Mouse (Mus musculus) right cerebral cortex, postnatal 36 days (tissue): ENCODE data around the gene Nsl1.
A peak's percentile ranks its signal among the peaks of the same experiment; 100 is the strongest.
"Not testable (repeated sequence)": the region's sequence is repeated elsewhere in the genome, so short reads cannot be mapped to it uniquely, and the experiment has no call there.

Experiments
- DNase-seq, 2 experiments: peaks; one replicate each; pipeline ENCODE4 v3.0.0; 2022; ENCODE audit warnings: low spot score in 2 of 2, mixed read lengths in 1 of 2

The Nsl1 gene

DNA sequence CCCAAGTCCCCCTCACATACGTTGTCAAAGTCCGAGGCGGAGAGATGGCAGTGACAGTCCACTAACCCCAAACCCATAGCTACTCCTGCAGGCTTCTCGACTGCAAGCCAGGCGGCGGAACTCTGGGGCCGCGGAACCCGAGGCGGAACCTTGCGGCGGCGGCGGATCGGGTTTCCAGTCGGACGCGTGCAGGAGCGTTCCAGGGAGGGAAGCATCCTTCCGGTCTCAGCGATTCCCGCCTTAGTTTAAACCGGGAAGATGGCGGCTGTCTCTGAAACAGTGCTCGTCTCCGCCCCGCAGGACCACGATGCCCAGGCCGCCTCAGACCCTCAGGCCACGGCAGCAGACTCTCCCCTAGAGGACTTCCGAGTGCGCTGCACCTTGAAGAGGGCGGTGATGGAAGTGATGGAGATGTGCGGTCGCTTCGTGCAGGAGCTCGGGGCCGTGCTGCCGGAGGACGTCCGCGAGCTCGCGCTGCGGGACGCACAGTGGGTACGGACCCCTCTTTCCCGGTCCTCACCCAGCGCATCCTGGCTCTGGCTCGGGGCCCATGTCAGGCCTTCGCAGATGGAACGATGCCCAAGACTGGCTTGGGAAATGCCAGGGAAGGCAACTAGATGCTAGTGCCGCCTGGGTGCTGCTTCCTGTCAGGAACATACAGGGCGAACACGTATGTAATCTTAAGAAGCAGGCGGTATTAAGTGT, at the start of gene Nsl1, which contains the start of gene Tatdn3:
TSS of gene Nsl1 (plus strand) at position 232 of the 705 bp plus-strand sequence.
TSS of gene Tatdn3 (minus strand) at position 152 of the 705 bp plus-strand sequence.
- DNase-seq = peak; percentile 72 to 79

DNA sequence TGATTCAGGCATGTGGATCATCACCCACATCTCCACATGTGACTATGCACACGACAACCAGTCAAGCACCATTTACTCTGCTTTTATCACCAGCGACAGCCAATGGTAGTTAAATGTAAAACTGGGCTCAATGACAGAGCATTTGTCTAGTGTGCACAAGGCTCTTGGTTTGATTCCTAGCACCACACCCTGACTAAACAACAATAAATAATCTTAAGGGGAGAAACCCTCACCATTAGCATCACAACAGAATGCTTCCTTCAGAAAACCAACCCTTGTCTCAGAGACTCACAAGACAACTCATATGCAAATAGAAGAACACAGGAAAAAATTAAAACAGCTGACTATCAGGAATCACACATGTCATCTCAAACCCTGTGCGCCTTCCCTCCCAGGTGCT, 48.5 kb upstream of the Nsl1 start:
- DNase-seq = no peak

DNA sequence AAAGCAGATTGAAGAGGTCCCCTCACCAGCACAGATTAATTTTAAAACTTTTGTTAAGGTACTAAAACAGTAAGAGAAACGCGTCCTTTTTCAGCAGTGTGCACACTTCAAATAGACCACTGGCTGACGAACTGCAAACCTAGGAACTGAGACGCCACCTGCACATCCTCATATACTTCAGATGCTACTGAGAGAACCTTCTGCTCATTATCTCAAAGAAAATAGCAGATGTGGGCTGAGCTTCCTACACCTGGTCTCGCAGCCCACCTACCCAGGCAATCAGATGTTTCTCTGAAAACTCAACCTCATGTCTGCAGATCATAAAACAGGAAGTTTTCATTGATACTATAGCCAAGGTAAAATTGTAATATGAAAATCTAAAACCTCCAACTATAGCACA, 43.0 kb upstream of the Nsl1 start:
- no peak for DNase-seq

DNA sequence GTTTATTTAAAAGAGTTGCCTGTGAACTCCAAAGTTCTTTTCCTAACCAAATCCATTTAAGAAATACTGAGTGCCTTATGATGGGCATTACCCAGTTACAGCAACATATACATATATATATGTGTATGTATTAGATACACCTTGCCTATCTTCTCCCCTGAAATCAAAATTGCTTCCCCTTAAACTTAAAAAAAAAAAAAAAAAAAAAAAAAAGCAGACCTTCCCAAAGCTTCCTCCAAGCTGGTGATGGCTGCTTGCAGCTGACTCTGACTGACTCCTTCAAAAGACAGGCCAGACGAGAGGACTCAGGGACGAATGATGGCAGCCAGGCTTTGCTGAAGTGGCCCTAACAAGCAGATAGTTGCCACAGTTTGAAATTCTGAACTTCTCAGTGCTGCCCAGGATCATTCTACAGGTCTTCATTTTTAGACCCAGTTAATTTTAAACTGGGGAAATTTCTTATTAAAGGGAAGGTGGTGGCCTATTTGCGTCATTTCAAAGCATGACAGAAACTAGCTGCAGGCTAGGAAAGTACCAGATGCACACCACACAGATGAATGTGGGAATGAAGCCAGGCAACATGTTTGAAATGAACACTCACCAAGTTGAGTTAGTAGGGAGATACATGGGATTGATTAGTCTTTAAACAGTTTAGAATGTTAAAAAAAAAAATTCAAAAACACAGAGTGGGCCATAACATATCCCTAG, 42.4 kb upstream of the Nsl1 start:
- DNase-seq = no peak

DNA sequence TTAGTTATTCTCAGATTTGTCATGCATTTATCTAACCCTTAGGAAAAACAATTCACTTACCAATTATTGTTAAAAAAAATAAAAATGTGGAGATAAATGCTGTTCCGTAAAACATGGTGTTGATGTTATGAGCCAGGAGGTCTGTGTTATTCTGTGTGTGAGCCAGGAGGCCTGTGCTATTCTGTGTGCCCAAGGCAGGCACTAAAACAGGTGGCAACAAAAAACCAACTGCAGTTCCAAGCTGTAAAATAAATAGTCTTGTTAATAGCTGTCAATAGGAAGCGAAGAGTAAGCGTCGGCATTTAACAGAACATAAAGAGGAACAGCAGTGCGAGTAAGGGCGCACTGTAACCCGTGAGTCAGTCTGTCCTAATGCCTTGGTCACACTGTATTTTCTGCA, 41.8 kb upstream of the Nsl1 start:
- DNase-seq = no peak

DNA sequence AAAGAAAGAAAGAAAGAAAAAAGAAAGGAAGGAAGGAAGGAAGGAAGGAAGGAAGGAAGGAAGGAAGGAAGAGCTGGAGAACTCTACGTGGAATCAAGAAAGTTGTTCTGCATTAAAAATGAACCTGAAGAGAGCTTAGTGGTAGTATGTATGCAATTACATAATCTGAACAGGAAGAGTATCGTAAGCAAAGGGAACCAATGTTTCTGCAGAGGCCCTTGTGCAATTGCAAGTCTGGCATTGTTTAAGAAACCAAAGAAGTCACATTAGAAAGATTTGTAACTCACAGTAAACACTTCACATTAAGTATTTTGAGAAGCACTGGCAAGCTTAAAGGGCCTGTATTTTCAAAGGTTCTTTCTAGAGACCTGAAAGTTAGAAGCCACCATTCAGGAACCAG, 39.7 kb upstream of the Nsl1 start:
- DNase-seq = no peak

DNA sequence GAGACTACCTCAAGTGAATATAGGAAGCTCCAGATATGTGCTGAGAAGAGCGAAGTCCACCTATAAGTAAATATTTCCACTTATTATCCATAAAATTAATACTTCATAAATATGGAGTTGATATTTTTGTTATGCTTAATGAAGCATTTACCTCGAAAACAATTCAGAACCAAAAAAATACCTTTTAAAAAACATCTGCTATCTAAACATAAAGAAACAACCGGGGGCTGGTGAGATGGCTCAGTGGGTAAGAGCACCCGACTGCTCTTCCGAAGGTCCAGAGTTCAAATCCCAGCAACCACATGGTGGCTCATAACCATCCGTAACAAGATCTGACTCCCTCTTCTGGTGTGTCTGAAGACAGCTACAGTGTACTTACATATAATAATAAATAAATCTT, 39.0 kb upstream of the Nsl1 start:
- DNase-seq = not testable (repeated sequence)

DNA sequence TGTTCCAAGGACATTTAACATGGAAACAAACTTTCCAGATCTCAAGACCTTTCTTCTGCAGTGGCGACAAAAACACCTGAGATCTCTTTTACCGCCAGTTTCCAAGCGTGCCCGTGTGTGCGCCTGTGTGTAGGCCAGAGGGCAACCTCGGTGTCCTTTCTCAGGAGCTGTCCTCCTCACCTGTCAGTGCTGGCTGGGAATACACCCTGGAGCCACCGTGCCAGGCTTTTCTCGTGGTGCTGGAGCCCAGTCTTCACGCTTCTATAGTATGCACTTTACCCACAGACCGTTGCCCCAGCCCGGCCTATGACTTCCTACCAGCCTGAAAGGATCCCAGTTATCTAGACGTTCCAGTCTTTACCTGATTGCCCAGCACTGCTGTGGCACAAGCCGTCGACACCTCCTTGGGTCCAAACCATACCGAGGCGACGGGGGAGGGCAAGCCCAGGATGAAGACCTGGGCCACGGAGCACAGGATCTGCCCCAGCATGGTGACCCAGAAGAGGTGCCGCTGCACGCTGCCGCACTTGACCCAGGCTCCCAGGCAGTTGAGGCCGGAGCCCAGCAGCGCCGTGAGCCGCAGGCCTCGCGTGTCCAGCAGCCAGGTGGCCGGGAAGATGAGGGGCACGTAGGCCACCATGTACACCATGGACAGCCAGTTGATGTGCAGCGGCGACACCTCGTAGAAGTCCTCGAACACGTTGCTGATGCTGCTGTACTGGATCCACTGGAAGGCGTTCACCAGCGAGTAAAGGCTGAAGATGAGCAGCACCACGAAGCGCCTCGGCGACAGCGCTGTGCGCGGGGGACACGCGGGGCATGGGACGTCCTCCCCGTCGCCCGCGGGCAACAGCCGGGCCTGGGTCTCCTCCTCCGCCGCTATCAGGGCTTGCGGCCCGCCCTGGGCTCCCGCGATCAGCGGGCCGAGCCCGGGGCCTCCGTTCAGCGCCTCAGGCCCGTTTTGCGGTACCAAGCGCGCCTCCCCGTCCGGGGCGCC, 37.5 kb upstream of the Nsl1 start:
- peak; percentile 20 to 25 for DNase-seq

DNA sequence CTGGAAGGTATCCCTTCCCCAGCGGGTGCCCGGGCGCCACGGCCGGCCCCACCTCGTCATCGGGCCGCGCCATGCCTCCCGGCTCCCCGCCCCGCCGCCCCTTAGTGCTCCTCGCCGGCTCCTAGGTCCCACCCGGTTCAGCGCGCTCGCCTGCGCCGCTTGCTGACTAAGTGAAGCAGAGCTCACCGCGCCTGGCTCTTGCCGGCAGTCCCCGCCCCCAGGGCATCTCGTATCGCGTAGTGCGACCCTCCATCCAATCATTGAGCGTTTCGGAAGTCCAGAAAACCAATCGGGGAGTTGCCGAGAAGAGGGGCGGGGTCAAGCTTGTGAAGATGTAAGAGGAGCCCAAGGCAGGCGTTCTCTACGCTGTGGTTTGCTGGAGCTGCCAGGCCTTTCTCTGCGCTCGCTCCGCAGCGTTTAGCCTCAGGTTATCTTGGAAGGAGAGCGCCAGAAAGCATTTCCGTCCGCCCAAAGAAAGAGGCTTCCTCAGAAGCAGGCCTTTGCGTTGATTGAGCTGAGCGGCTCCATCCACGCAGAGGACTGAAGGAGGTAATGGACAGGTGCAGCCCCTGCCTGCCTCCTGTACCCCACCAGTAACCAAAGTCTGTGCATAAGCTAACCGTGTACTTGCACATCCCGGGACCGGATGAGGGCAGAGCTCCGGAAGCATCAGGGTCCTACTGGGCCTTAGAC, 36.6 kb upstream of the Nsl1 start, which contains the start of gene Flvcr1:
TSS of gene Flvcr1 (minus strand) at position 138 of the 693 bp plus-strand sequence.
- peak; percentile 98 to 99 for DNase-seq

DNA sequence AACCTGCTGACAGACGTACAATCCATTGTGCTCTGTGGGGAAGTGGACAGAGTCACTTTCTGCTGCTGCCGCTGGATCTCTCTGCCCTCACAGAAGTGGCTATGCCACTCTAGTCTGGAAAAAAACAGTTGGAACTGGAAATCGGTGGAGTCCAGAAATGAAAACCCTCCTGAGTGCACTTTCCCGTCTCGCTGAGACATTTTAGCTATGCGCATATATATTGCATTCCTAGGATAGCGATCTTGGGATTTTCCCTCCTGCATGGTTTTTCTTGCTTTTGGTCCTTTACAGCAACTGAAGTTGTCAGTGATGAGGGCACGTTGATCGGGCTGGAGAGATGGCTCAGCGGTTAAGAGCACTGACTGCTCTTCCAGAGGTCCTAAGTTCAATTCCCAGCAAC, 32.6 kb upstream of the Nsl1 start:
- no peak for DNase-seq

DNA sequence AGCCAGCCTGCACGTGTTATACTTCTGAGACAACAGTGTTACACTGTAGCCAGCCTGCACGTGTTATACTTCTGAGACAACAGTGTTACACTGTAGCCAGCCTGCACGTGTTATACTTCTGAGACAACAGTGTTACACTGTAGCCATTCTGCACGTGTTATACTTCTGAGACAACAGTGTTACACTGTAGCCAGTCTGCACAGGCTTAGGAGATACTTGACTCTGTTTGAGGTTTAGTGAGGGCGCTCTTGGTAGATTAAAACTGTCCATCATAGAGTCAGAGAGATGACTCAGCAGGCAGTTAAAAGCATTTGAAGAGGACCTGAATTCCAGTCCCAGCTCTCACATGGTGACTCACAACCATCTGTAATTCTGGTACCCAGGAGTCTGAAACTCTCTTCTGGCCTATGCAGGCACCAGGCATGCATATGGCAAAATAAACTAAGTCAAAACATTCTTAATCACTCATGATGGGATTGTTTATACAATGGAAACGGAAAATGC, 31.8 kb upstream of the Nsl1 start:
- DNase-seq = not testable (repeated sequence)

DNA sequence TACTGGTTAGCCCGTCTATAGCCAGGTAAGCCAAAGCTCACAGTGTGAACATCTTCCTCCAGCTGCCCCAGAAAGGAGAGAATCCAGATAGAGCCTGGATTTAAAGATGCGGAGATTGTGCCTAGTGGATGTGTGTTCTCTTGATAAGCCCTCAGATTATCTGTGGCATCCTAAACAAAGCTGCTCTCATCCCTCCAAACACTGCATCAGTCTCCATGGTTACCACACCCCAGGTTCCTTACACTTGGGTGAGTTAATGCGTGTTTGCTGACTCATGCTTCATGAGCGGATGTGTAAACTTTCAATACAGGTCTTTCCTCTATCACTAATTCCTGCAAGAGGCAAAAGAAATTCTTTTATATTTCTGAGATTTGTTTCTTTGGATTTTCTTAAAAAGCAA, 27.2 kb upstream of the Nsl1 start:
- DNase-seq = no peak

DNA sequence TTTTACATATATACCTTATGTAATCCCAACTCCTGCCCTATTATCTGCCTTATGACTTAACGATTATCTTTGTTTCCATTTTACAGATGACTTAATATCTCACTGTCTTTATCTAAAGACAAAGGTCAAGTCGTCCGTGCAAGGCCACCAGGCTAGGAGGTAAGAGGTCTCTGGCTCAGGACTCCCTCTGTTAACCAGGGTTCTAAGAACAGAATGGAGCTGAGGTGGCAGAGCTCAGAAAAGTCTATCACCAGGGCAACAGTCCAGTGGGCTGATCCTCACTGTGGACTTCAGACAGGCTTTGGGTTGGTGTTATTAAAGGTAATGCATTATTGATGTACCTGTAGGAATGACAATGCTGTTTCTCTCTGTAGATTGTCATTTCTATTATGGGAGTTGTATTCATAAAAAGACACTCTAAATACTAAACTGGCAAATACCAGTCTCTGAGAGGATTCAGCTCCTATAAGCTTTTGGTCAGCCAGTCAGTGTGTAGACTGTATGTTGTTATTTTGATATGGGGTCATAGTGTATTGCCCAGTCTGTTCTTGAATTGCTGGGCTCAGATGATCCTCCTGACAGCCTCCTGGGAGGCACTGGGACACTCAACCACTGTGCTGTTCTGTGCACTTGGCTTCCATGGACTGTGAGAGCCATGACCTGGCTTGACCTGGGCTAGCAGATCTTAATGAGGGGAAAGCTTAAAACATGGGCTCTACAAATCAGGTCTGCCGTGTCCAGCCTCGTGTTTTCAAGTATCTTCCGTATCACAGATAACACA, 26.1 kb upstream of the Nsl1 start, which contains the start of gene Spata45:
TSS of gene Spata45 (plus strand) at position 86 of the 781 bp plus-strand sequence.
- DNase-seq = no peak

DNA sequence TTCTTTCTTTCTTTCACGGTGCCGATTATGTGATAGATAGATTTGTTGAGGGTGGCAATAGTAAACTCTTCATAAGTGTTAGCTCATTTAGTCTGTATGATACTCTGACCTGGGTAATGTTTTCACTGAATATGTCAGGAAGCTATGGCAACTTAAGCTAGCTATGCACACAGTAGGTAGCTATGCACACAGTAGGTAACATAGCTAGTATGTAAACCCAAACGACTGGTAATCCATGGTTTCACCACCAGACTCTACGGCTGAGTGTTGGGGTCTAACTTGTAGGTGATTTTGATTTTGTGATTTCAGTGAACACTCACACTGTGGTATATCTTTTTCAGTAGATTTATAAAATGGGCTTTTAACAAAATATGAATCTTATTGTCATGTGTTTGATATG, 24.8 kb upstream of the Nsl1 start:
- DNase-seq = no peak

DNA sequence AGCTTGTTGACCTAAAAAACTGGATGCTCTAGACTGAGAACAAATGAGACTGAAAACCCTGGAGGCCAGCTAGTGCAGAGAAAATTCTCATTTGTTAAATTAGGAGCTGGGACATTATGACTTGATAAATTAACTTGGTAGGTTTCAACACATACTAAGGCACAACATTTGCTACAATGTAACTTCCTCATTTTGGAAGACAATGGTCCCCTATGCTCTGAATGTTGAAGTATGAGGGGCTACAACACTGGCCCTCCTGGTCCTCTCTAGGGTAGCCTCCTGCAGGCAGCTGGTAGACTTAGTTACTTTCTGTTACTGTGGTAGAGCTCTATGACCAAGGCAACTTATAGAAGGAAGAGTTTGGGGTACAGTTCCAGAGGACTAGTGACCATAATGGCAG, 21.5 kb upstream of the Nsl1 start:
- no peak for DNase-seq

DNA sequence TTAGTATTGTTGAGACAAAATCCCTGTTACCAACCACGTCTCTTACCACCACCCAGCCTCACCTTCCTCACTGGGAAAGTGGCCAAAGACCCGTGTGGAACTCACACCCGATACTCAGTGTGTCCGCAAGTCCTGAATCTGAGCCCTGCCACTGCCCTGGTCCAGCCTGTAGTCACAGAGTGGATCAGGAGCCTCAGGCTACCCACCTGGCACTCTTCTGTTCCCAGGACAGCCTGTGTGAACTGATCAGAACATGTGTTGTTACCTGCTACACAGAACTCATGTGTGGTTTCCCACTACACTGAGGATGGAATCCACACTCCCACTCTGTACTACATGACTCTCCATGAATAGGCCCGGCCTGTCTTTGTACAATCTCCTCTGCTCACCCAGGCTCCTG, 20.7 kb upstream of the Nsl1 start:
- DNase-seq = no peak

DNA sequence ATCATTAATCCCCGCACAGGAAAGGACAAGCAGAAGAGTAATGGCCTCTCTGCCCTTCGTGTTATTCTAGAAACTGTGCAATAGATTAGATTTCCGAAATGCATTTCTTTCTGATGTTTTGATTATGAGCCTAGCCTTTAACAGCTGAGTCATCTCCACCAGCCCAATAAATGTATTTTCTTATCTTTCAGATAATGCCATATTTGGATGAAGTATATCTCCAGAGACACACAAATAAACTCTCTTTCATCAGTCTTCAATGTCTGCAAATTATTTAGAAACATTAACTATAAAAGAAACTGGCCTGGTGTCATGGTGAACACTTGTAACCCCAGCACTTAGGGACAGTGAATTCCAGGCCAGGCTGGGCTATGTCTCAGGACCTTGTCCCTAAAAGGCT, 20.1 kb upstream of the Nsl1 start:
- DNase-seq = no peak

DNA sequence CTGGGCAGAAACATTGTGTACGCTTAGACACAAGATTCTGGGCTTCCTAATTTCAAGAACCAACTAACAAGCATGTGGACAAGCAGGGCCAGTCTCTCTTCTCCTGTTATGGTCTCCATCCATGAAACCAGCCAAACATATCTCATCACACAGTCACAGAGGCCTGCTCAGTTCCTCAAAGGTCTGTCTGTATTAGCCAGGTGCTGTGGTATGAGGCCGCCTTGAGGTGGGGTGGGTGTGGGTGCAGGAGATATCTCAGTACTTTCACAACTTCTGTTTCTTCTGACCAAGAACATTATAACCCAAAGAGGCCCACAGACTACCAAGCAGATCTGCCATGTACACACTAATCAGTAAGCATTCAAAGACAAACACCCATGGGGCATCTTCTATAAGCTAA, 17.5 kb upstream of the Nsl1 start:
- no peak for DNase-seq

DNA sequence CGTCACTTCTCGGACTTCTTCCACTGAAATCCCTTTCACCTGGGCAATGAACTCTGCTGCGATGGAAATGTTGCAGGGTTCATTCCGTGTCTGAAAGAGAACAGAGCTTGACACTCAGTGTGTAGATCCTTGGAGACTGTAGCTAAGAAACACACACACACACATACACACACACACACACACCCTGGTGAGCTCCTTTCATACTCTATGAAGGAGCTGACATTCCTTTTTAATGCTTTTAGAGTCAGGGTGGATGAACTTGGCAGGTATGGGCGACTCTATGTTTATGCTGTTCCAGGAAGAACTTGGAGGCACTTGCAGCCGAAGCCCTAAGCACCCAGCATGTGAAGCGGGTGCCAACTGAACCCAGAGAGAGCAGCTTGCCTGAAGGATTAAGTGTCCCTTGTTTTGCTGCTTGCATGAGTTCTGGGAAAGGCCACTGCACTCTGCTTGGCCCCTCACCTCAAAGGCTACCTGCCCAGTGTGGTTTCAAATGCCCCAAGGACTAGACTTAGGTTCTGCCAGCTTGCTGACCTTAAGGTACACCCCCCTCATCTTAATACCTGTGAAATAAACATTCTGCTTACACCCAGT, 16.5 kb upstream of the Nsl1 start:
- DNase-seq = no peak

DNA sequence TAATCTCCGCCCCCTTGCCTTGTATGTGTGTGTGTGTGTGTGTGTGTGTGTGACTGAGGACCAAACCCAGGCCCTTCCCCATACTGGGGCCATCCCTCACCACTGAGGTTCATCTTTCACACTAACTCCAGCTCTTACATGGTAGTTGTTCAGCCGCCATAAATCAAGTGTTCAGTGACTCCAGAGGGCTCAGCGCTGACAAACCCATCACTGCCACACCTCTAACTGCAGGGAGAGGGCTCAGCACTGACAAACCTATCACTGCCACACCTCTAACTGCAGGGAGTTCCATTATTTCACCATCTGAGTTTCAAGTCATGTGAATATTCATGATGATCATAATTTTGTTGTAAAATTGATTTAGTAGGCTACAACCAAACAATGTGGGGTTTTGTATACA, 9.3 kb upstream of the Nsl1 start:
- no peak for DNase-seq
